In the genomic region with DNA sequence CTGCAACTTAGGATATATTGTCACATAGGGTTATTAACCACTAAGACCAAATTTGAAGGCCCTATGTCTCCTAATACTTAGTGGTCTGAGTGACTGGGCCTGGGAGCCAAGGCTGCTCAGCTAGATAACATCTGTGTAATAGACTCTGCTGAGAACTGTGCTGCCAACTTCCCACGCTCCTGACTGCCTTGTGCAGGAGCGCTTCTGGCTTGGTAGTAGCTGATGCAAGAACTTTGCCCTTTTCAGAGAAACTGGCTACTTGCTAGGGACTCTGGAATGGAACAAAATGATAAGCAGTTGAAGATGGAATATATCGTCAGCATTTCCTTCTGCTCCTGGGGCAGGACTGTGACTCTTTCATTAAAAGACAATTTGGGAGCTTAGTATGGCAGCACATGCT, we compare ENCODE assay signal across 31 mouse cellular contexts. TPM values are rescaled to one million over a fixed set of nuclear protein-coding genes. Genes with fewer than 3 reads are reported as not detected.
DNase-seq lines count a peak whose midpoint lies in the region; ATAC-seq and TF ChIP-seq lines count a peak whose summit lies in the region.
"Had no signal": no experiment of that assay in that cellular context is flagged by ENCODE, and none has a peak within 500 bp of the region (broad histone marks: within the 10 kb centered on the region; RNA-seq: fewer than 3 reads in every experiment).

No protein-coding gene starts in this region.

- H3K4me2 ChIP-seq in liver, embryonic 11.5 days, result no peak overlapping the region
- no peak overlapping the region for H3K4me2 ChIP-seq in intestine, embryonic 15.5 days (replicated peaks)
- no peak overlapping the region for H3K4me2 ChIP-seq in forebrain, embryonic 14.5 days (ENCODE audit: low read length)
- H3K4me2 ChIP-seq: embryonic facial prominence, embryonic 12.5 days; heart, embryonic 11.5 days; hindbrain, embryonic 14.5 days; limb, embryonic 13.5 days; liver, embryonic 13.5 days; midbrain, embryonic 12.5 days; neural tube, embryonic 12.5 days had no signal

- H3K4me3 ChIP-seq in liver, adult 2 months (ENCODE audit: insufficient read depth, low read depth, low read length), result no peak overlapping the region
- H3K4me3 ChIP-seq in liver, embryonic 11.5 days (ENCODE audit: low read depth, low read length), result no peak overlapping the region
- no peak overlapping the region for H3K4me3 ChIP-seq in intestine, embryonic 15.5 days (replicated peaks)
- no peak overlapping the region for H3K4me3 ChIP-seq in forebrain, embryonic 14.5 days (ENCODE audit: low read depth, low read length)
- H3K4me3 ChIP-seq: embryonic facial prominence, embryonic 12.5 days; layer of hippocampus, adult 2 months; limb, embryonic 13.5 days; liver, embryonic 13.5 days; megakaryocyte, embryonic 14.5 days; midbrain, embryonic 12.5 days; myocyte; neural tube, embryonic 12.5 days had no signal

- peak; percentile 9 to 10 for DNase-seq in adrenal gland, postnatal 36 days
- no peak for DNase-seq in adrenal gland, adult 8-10 months
- DNase-seq in liver, adult 2 months (ENCODE audit: extremely low read depth, low read depth, low spot score), result peak; percentile 7
- DNase-seq in liver, embryonic 11.5 days (ENCODE audit: low spot score), result no peak
- DNase-seq in urinary bladder, postnatal 10 days (ENCODE audit: low spot score), result no peak
- DNase-seq in forebrain, embryonic 14.5 days (ENCODE audit: low spot score), result no peak
- DNase-seq: B cell, adult 2 months; cerebellum, adult 11-12 months; cerebellum, adult 9-11 months; embryo, embryonic 11 days; forebrain, postnatal 0 days; gastrocnemius, postnatal 10 days; liver, embryonic 13.5 days; lung, adult 18-20 months; lung, postnatal 4 days; right cerebral cortex, postnatal 4 days; thymus, adult 18-20 months; thymus, postnatal 36 days had no signal

- no peaks in the 10 kb centered on the region for H3K4me1 ChIP-seq in liver, adult 2 months (ENCODE audit: control insufficient read depth, insufficient read depth, low read length)
- H3K4me1 ChIP-seq in liver, embryonic 11.5 days (replicated peaks; ENCODE audit: control insufficient read depth, insufficient read depth, low read length), result no peaks in the 10 kb centered on the region
- no peaks in the 10 kb centered on the region for H3K4me1 ChIP-seq in intestine, embryonic 15.5 days (replicated peaks)
- no peaks in the 10 kb centered on the region for H3K4me1 ChIP-seq in forebrain, embryonic 14.5 days (ENCODE audit: control insufficient read depth, insufficient read depth, low read length)
- H3K4me1 ChIP-seq: embryonic facial prominence, embryonic 12.5 days; limb, embryonic 13.5 days; midbrain, embryonic 12.5 days; neural tube, embryonic 12.5 days had no signal

- no peak overlapping the region for H3K9ac ChIP-seq in liver, adult 2 months (ENCODE audit: low read depth, low read length)
- H3K9ac ChIP-seq in liver, embryonic 11.5 days (ENCODE audit: low read depth, low read length), result no peak overlapping the region
- no peak overlapping the region for H3K9ac ChIP-seq in intestine, embryonic 15.5 days
- no peak overlapping the region for H3K9ac ChIP-seq in forebrain, embryonic 14.5 days (ENCODE audit: low read length)
- H3K9ac ChIP-seq: embryonic facial prominence, embryonic 12.5 days; forebrain, postnatal 0 days; hindbrain, embryonic 14.5 days; limb, embryonic 13.5 days; liver, embryonic 13.5 days; midbrain, embryonic 12.5 days; neural tube, embryonic 12.5 days had no signal

- H3K36me3 ChIP-seq in liver, adult 2 months (ENCODE audit: control insufficient read depth, insufficient read depth, low read length), result peaks cover 1% of the 10 kb centered on the region; the same call in 1 of the 2 replicates
- no peaks in the 10 kb centered on the region; the same call in 1 of the 2 replicates for H3K36me3 ChIP-seq in liver, embryonic 11.5 days (ENCODE audit: control insufficient read depth, insufficient read depth, low read length)
- H3K36me3 ChIP-seq in intestine, embryonic 15.5 days, result no peaks in the 10 kb centered on the region
- H3K36me3 ChIP-seq in forebrain, embryonic 14.5 days (ENCODE audit: control insufficient read depth, insufficient read depth, low read length), result peaks cover 22% of the 10 kb centered on the region
- H3K36me3 ChIP-seq: liver, embryonic 13.5 days had no signal

- WGBS in liver, adult 2 months, result 71% methylated on average over 3 of the region's 3 CpGs
- 75% methylated on average over 3 of the region's 3 CpGs for WGBS in liver, embryonic 11.5 days
- WGBS in intestine, embryonic 15.5 days, result 71% methylated on average over 3 of the region's 3 CpGs
- 94% methylated on average over 3 of the region's 3 CpGs for WGBS in forebrain, embryonic 14.5 days

- H3K27ac ChIP-seq in liver, adult 2 months (replicated peaks; ENCODE audit: insufficient read depth, low read depth, low read length), result no peak overlapping the region
- no peak overlapping the region for H3K27ac ChIP-seq in liver, embryonic 11.5 days (ENCODE audit: low read depth, low read length)
- no peak overlapping the region for H3K27ac ChIP-seq in intestine, embryonic 15.5 days
- no peak overlapping the region for H3K27ac ChIP-seq in forebrain, embryonic 14.5 days (ENCODE audit: low read depth, low read length)
- H3K27ac ChIP-seq: embryonic facial prominence, embryonic 12.5 days; hindbrain, embryonic 14.5 days; layer of hippocampus, adult 2 months; limb, embryonic 13.5 days; liver, embryonic 13.5 days; midbrain, embryonic 12.5 days; neural tube, embryonic 12.5 days; stomach, postnatal 0 days had no signal

- H3K79me2 ChIP-seq in liver, adult 2 months (ENCODE audit: control insufficient read depth, insufficient read depth, low read length), result no peaks in the 10 kb centered on the region

- TF ChIP-seq POLR2A in liver, adult 2 months (IDR thresholded peaks at IDR 0.05; ENCODE audit: extremely low read depth, insufficient read depth, low read length), result no peak

- H3K9me3 ChIP-seq in liver, embryonic 11.5 days (ENCODE audit: control insufficient read depth, low read length), result no peaks in the 10 kb centered on the region
- no peaks in the 10 kb centered on the region for H3K9me3 ChIP-seq in intestine, embryonic 15.5 days
- H3K9me3 ChIP-seq in forebrain, embryonic 14.5 days (replicated peaks; ENCODE audit: control insufficient read depth, low read length), result no peaks in the 10 kb centered on the region
- H3K9me3 ChIP-seq: embryonic facial prominence, embryonic 12.5 days; limb, embryonic 13.5 days; liver, embryonic 13.5 days; megakaryocyte, embryonic 14.5 days; midbrain, embryonic 12.5 days; neural tube, embryonic 12.5 days had no signal

- no peaks in the 10 kb centered on the region for H3K27me3 ChIP-seq in liver, adult 2 months (ENCODE audit: control insufficient read depth, insufficient read depth, low read length)
- no peaks in the 10 kb centered on the region for H3K27me3 ChIP-seq in liver, embryonic 11.5 days (replicated peaks; ENCODE audit: control insufficient read depth, insufficient read depth, low read length)
- no peaks in the 10 kb centered on the region for H3K27me3 ChIP-seq in intestine, embryonic 15.5 days (replicated peaks)
- no peaks in the 10 kb centered on the region for H3K27me3 ChIP-seq in forebrain, embryonic 14.5 days (replicated peaks; ENCODE audit: control insufficient read depth, insufficient read depth, low read length)
- H3K27me3 ChIP-seq: embryonic facial prominence, embryonic 12.5 days; limb, embryonic 13.5 days; liver, embryonic 13.5 days; megakaryocyte, embryonic 14.5 days; midbrain, embryonic 12.5 days; neural tube, embryonic 12.5 days had no signal

- no peak for TF ChIP-seq CTCF in liver, adult 2 months (IDR thresholded peaks at IDR 0.05; ENCODE audit: low read depth, low read length)

- ATAC-seq in liver, embryonic 11.5 days (replicated peaks; ENCODE audit: low FRiP score), result no peak
- peak; percentile 78 for ATAC-seq in intestine, embryonic 15.5 days
- no peak for ATAC-seq in forebrain, embryonic 14.5 days
- ATAC-seq: activated CD4-positive, CD25-positive, alpha-beta regulatory T cell, adult 4 months; forebrain, postnatal 0 days; lung, postnatal 0 days had no signal

RNA-seq across cellular contexts. Expression of gene Aldh18a1, which starts 7.0 kb away (rescaled TPM):
- total RNA-seq in adrenal gland, postnatal 36 days (2021), result 10 to 100 TPM; 19.2 to 35.1 TPM
- total RNA-seq in adrenal gland, adult 8-10 months (2022), result 10 to 100 TPM; 12.2 to 36.5 (median 16.9) TPM
- 1.2 and 2.5 TPM in 2 replicates for total RNA-seq in liver, adult 2 months (2014; rRNA removed)
- polyA plus RNA-seq in liver, adult 2 months (2012; rRNA removed), result 0.27 and 1.1 TPM in 2 replicates
- polyA plus RNA-seq in liver, embryonic 11.5 days (2014; fragmentation: Nextera tagmentation; extraction: Ambion mirVana), result 103 and 114 TPM in 2 replicates
- polyA plus RNA-seq in intestine, embryonic 15.5 days (2015; fragmentation: Nextera tagmentation; extraction: Ambion mirVana), result 211 and 228 TPM in 2 replicates
- polyA plus RNA-seq in forebrain, embryonic 14.5 days (2014; fragmentation: Nextera tagmentation; extraction: Ambion mirVana), result 56.3 and 66.1 TPM in 2 replicates

RNA-seq across cellular contexts. Expression of gene Tctn3, which starts 16.8 kb away (rescaled TPM):
- total RNA-seq in adrenal gland, postnatal 36 days (2021), result 1 to 10 TPM; 5.1 to 5.5 TPM
- total RNA-seq in adrenal gland, adult 8-10 months (2022), result 10 to 100 TPM in 2 of 4 experiments, 1 to 10 TPM in 2; 6.8 to 12.1 (median 8.9) TPM
- 0.37 and 1.1 TPM in 2 replicates for total RNA-seq in liver, adult 2 months (2014; rRNA removed)
- 0.40 and 1.1 TPM in 2 replicates for polyA plus RNA-seq in liver, adult 2 months (2012; rRNA removed)
- polyA plus RNA-seq in liver, embryonic 11.5 days (2014; fragmentation: Nextera tagmentation; extraction: Ambion mirVana), result 4.9 and 5.0 TPM in 2 replicates
- polyA plus RNA-seq in intestine, embryonic 15.5 days (2015; fragmentation: Nextera tagmentation; extraction: Ambion mirVana), result 9.8 and 10.5 TPM in 2 replicates
- polyA plus RNA-seq in forebrain, embryonic 14.5 days (2014; fragmentation: Nextera tagmentation; extraction: Ambion mirVana), result 9.3 and 11.5 TPM in 2 replicates

RNA-seq across cellular contexts. Expression of gene Entpd1, which starts 16.9 kb away (rescaled TPM):
- total RNA-seq in adrenal gland, postnatal 36 days (2021), result 10 to 100 TPM; 20.6 to 40.8 TPM
- 10 to 100 TPM; 27.5 to 34.8 (median 31.5) TPM for total RNA-seq in adrenal gland, adult 8-10 months (2022)
- 4.6 TPM in 2 replicates for total RNA-seq in liver, adult 2 months (2014; rRNA removed)
- 1.6 and 1.8 TPM in 2 replicates for polyA plus RNA-seq in liver, adult 2 months (2012; rRNA removed)
- 3.0 and 3.8 TPM in 2 replicates for polyA plus RNA-seq in liver, embryonic 11.5 days (2014; fragmentation: Nextera tagmentation; extraction: Ambion mirVana)
- 7.0 and 7.8 TPM in 2 replicates for polyA plus RNA-seq in intestine, embryonic 15.5 days (2015; fragmentation: Nextera tagmentation; extraction: Ambion mirVana)
- 9.1 and 12.8 TPM in 2 replicates for polyA plus RNA-seq in forebrain, embryonic 14.5 days (2014; fragmentation: Nextera tagmentation; extraction: Ambion mirVana)

Comparison
In these comparisons a context has a peak if more than half of its experiments do, and no peak if none do; other contexts are left out.
1. DNase-seq: peak in adrenal gland, postnatal 36 days (2 of 2) and liver, adult 2 months (single experiment); none in adrenal gland, adult 8-10 months (single experiment), liver, embryonic 11.5 days (single experiment), urinary bladder, postnatal 10 days (single experiment) and forebrain, embryonic 14.5 days (single experiment).
2. RNA of gene Aldh18a1, which starts 7.0 kb away (polyA plus RNA-seq): 211 to 228 TPM in intestine, embryonic 15.5 days, 103 to 114 TPM in liver, embryonic 11.5 days and 56.3 to 66.1 TPM in forebrain, embryonic 14.5 days; 0.27 to 1.1 TPM in liver, adult 2 months; every median in the first group is over 10 times any median in the second.